24 mouse cellular contexts compared by ENCODE assay signal in genomic region chr10:91628672-91629071, GRCm38 (mm10).
DNase-seq lines count a peak whose midpoint lies in the region; ATAC-seq and TF ChIP-seq lines count a peak whose summit lies in the region.
"Had no signal": no experiment of that assay in that cellular context is flagged by ENCODE, and none has a peak within 500 bp of the region (broad histone marks: within the 10 kb centered on the region; RNA-seq: fewer than 3 reads in every experiment).

No protein-coding gene starts in this region.

- no peaks in the 10 kb centered on the region for H3K4me1 ChIP-seq in hindbrain, embryonic 11.5 days (replicated peaks; ENCODE audit: control insufficient read depth, insufficient read depth, low read length)
- H3K4me1 ChIP-seq in hindbrain, embryonic 12.5 days, result 0 out of 2 replicates have a peak, but pooled peaks cover 4% of the 10 kb centered on the region
- H3K4me1 ChIP-seq in neural tube, embryonic 11.5 days (ENCODE audit: control insufficient read depth, insufficient read depth, low read length), result no peaks in the 10 kb centered on the region
- H3K4me1 ChIP-seq in intestine, embryonic 16.5 days (ENCODE audit: control insufficient read depth, insufficient read depth, low read length), result no peaks in the 10 kb centered on the region
- no peaks in the 10 kb centered on the region for H3K4me1 ChIP-seq in liver, postnatal 0 days (ENCODE audit: insufficient read depth)
- H3K4me1 ChIP-seq: heart, embryonic 15.5 days had no signal

- no peak for ATAC-seq in hindbrain, embryonic 11.5 days (ENCODE audit: low FRiP score)
- no peak for ATAC-seq in hindbrain, embryonic 12.5 days (ENCODE audit: low FRiP score)
- ATAC-seq in neural tube, embryonic 11.5 days (ENCODE audit: insufficient read depth, low FRiP score, low TSS enrichment), result no peak
- ATAC-seq in intestine, embryonic 16.5 days, result peak; percentile 84
- no peak for ATAC-seq in liver, postnatal 0 days
- ATAC-seq: inflammation-experienced regulatory T-cells, adult 6 months; midbrain, embryonic 15.5 days; Patski had no signal

- 45% methylated on average over 6 of the region's 6 CpGs for WGBS in hindbrain, embryonic 11.5 days
- 40% methylated on average over 6 of the region's 6 CpGs for WGBS in hindbrain, embryonic 12.5 days
- 32% methylated on average over 6 of the region's 6 CpGs for WGBS in neural tube, embryonic 11.5 days
- 51% methylated on average over 6 of the region's 6 CpGs for WGBS in intestine, embryonic 16.5 days
- 76% methylated on average over 6 of the region's 6 CpGs for WGBS in liver, postnatal 0 days (ENCODE audit: insufficient replicate concordance)

- H3K9ac ChIP-seq in hindbrain, embryonic 11.5 days (ENCODE audit: low read depth, low read length), result no peak overlapping the region
- no peak overlapping the region for H3K9ac ChIP-seq in hindbrain, embryonic 12.5 days
- no peak overlapping the region for H3K9ac ChIP-seq in neural tube, embryonic 11.5 days (ENCODE audit: low read length)
- no peak overlapping the region for H3K9ac ChIP-seq in intestine, embryonic 16.5 days (ENCODE audit: low read depth, low read length)
- H3K9ac ChIP-seq in liver, postnatal 0 days (replicated peaks), result no peak overlapping the region
- H3K9ac ChIP-seq: heart, embryonic 15.5 days; limb, embryonic 12.5 days; midbrain, embryonic 15.5 days had no signal

- TF ChIP-seq EP300 in liver, postnatal 0 days (IDR thresholded peaks at IDR 0.05; ENCODE audit: low read depth), result no peak

- H3K27ac ChIP-seq in hindbrain, embryonic 11.5 days (ENCODE audit: low read depth, low read length), result no peak overlapping the region
- no peak overlapping the region for H3K27ac ChIP-seq in hindbrain, embryonic 12.5 days
- no peak overlapping the region for H3K27ac ChIP-seq in neural tube, embryonic 11.5 days (ENCODE audit: low read depth, low read length)
- no peak overlapping the region for H3K27ac ChIP-seq in intestine, embryonic 16.5 days (ENCODE audit: low read length)
- no peak overlapping the region for H3K27ac ChIP-seq in liver, postnatal 0 days (ENCODE audit: low read depth)
- H3K27ac ChIP-seq: gastrocnemius, adult 2 months; heart, embryonic 15.5 days; limb, embryonic 12.5 days; midbrain, embryonic 15.5 days had no signal

- H3K4me2 ChIP-seq in hindbrain, embryonic 11.5 days (replicated peaks; ENCODE audit: low read depth, low read length), result no peak overlapping the region
- H3K4me2 ChIP-seq in hindbrain, embryonic 12.5 days (replicated peaks), result no peak overlapping the region
- H3K4me2 ChIP-seq in neural tube, embryonic 11.5 days (ENCODE audit: low read depth), result no peak overlapping the region
- no peak overlapping the region for H3K4me2 ChIP-seq in intestine, embryonic 16.5 days (ENCODE audit: low read depth, low read length)
- H3K4me2 ChIP-seq in liver, postnatal 0 days (ENCODE audit: low read depth, low read length), result no peak overlapping the region
- H3K4me2 ChIP-seq: heart, embryonic 15.5 days; limb, embryonic 12.5 days; liver, embryonic 11.5 days; midbrain, embryonic 15.5 days had no signal

- TF ChIP-seq CTCF in liver, postnatal 0 days (IDR thresholded peaks at IDR 0.05; ENCODE audit: low read depth), result no peak

- no peaks in the 10 kb centered on the region for H3K36me3 ChIP-seq in hindbrain, embryonic 11.5 days (ENCODE audit: control insufficient read depth, insufficient read depth, low read length)
- H3K36me3 ChIP-seq in hindbrain, embryonic 12.5 days, result no peaks in the 10 kb centered on the region
- H3K36me3 ChIP-seq in neural tube, embryonic 11.5 days (ENCODE audit: control insufficient read depth, insufficient read depth, low read length), result no peaks in the 10 kb centered on the region
- no peaks in the 10 kb centered on the region for H3K36me3 ChIP-seq in intestine, embryonic 16.5 days (ENCODE audit: control insufficient read depth, insufficient read depth, low read length)
- H3K36me3 ChIP-seq in liver, postnatal 0 days (replicated peaks; ENCODE audit: insufficient read depth, low read length), result no peaks in the 10 kb centered on the region
- H3K36me3 ChIP-seq: G1E; heart, embryonic 15.5 days; limb, embryonic 12.5 days; midbrain, embryonic 15.5 days had no signal

- peak; percentile 8 for DNase-seq in hindbrain, embryonic 11.5 days (ENCODE audit: low spot score)
- peak; percentile 22 for DNase-seq in neural tube, embryonic 11.5 days (ENCODE audit: low spot score)
- no peak for DNase-seq in neural tube, embryonic 10.5 days (ENCODE audit: extremely low spot score, low spot score)
- DNase-seq in adrenal gland, postnatal 10 days, result no peak
- no peak for DNase-seq in liver, postnatal 0 days
- DNase-seq: B cell, adult 2 months; cerebellum, adult 8-10 months; gastrocnemius, adult 2 months; heart, postnatal 36 days; kidney, postnatal 25 days; layer of hippocampus, postnatal 36 days; lung, adult 18-20 months; lung, postnatal 10 days; thymus, postnatal 14 days had no signal

- no peaks in the 10 kb centered on the region for H3K27me3 ChIP-seq in hindbrain, embryonic 11.5 days (ENCODE audit: control insufficient read depth, insufficient read depth, low read length)
- H3K27me3 ChIP-seq in hindbrain, embryonic 12.5 days, result no peaks in the 10 kb centered on the region
- no peaks in the 10 kb centered on the region for H3K27me3 ChIP-seq in neural tube, embryonic 11.5 days (ENCODE audit: control insufficient read depth, insufficient read depth, low read length)
- H3K27me3 ChIP-seq in intestine, embryonic 16.5 days (replicated peaks; ENCODE audit: control insufficient read depth, insufficient read depth, low read length), result no peaks in the 10 kb centered on the region
- H3K27me3 ChIP-seq in liver, postnatal 0 days (ENCODE audit: insufficient read depth, low read length), result no peaks in the 10 kb centered on the region
- H3K27me3 ChIP-seq: CH12.LX; heart, embryonic 15.5 days; limb, embryonic 12.5 days; midbrain, embryonic 15.5 days; Patski had no signal

- no peak overlapping the region for H3K4me3 ChIP-seq in hindbrain, embryonic 11.5 days (ENCODE audit: low read depth, low read length)
- H3K4me3 ChIP-seq in hindbrain, embryonic 12.5 days, result no peak overlapping the region
- no peak overlapping the region for H3K4me3 ChIP-seq in neural tube, embryonic 11.5 days (ENCODE audit: low read depth, low read length)
- no peak overlapping the region for H3K4me3 ChIP-seq in intestine, embryonic 16.5 days (ENCODE audit: low read length)
- no peak overlapping the region for H3K4me3 ChIP-seq in liver, postnatal 0 days (ENCODE audit: low read depth, low read length)
- H3K4me3 ChIP-seq: gastrocnemius, adult 2 months; heart, embryonic 15.5 days; limb, embryonic 12.5 days; midbrain, embryonic 15.5 days had no signal

- H3K9me3 ChIP-seq in hindbrain, embryonic 11.5 days (ENCODE audit: control insufficient read depth, low read length), result no peaks in the 10 kb centered on the region
- no peaks in the 10 kb centered on the region for H3K9me3 ChIP-seq in hindbrain, embryonic 12.5 days (replicated peaks)
- H3K9me3 ChIP-seq in neural tube, embryonic 11.5 days (ENCODE audit: control insufficient read depth, low read length), result no peaks in the 10 kb centered on the region
- H3K9me3 ChIP-seq in intestine, embryonic 16.5 days (ENCODE audit: control insufficient read depth, low read length), result no peaks in the 10 kb centered on the region
- no peaks in the 10 kb centered on the region for H3K9me3 ChIP-seq in liver, postnatal 0 days (ENCODE audit: low read length)
- H3K9me3 ChIP-seq: heart, embryonic 15.5 days; limb, embryonic 12.5 days; midbrain, embryonic 15.5 days had no signal

Comparison
In these comparisons a context has a peak if more than half of its experiments do, and no peak if none do; other contexts are left out.
1. DNase-seq: peak in hindbrain, embryonic 11.5 days (single experiment) and neural tube, embryonic 11.5 days (single experiment); none in neural tube, embryonic 10.5 days (single experiment), adrenal gland, postnatal 10 days (single experiment) and liver, postnatal 0 days (single experiment).